Mouse (Mus musculus): ENCODE data around the gene Lrrc8b. TPM values are rescaled to one million over a fixed set of nuclear protein-coding genes. Genes with fewer than 3 reads are reported as not detected.

Gene Lrrc8b
- polyA plus RNA-seq (2012; rRNA removed): 5.8 and 6.8 TPM in 2 replicates
- polyA plus RNA-seq (2014; fragmentation: Nextera tagmentation; extraction: Ambion mirVana): 6.6 and 6.8 TPM in 2 replicates

DNA sequence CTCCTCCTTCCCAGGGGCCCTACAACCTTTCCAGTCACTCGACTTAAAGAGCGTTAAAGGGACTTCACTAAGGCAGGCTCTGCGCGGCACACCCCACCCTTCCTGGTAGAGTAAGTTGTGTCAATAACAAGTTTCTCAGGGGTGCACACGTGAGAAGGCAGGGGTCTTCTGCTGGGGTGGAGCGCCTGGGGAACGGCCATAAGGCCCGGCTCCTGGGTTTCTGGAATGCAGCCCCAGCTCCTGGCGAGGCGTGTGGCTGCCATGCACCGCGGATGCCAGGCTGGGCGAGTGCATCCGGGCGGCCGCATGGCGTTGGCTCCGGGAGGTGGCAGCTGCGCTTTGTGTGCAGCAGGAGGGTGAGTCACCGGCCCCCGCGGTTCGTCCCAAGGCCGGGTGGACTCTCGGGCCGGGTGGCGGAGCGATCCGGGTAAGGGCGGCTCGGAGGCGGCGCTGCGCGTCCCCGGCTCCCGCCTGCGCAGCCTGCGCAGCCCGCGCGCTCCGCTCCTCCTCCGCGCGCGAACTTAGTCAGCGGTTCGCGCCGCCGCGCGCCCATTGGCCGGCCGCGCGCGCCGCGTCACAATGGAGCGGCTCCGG lies at the start of gene Lrrc8b:
Gene Lrrc8b (plus strand): TSS at position 578 of the 594 bp plus-strand sequence.
- peak within 1 kb of the TSS; percentile 74 for H3K4me3 ChIP-seq (replicated peaks; ENCODE audit: low read length)

DNA sequence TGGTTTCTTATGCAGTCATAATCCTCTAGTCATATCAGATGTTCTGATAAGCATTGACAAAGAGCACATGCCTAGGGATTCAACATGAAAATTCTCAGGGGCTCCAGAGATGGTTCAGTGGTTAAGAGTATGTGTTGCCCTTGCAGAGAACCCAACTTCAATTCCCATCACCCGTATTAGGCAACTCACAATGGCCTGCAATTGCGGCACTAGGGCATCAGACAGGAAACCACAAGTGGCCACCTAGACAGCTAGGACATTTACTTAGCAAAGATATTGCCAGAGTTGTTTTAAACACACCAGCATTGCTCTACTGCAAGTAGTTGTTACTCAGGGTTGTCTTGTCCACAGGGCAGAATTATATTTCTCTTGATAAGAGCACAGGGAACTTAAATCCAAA lies 34.1 kb upstream of the Lrrc8b start:
- H3K9ac ChIP-seq (ENCODE audit: low read depth, low read length, severe bottlenecking): no peak overlapping the region
- H3K9me3 ChIP-seq (ENCODE audit: control insufficient read depth, low read length): no peaks in the 10 kb centered on the region
- ATAC-seq (ENCODE audit: low FRiP score, low read depth) (no peak), DNase-seq (ENCODE audit: low spot score) (no peak)
- no peaks in the 10 kb centered on the region for H3K4me1 ChIP-seq (ENCODE audit: control insufficient read depth, insufficient read depth, low read length)
- H3K4me2 ChIP-seq (replicated peaks; ENCODE audit: low read depth, low read length, severe bottlenecking): no peak overlapping the region
- 91% methylated on average over 2 of the region's 2 CpGs for whole genome bisulfite sequencing
- no peak for TF ChIP-seq POLR2A (IDR thresholded peaks at IDR 0.05; ENCODE audit: borderline replicate concordance, extremely low read depth, insufficient read depth, insufficient read length)
- H3K27me3 ChIP-seq (ENCODE audit: control insufficient read depth, insufficient read depth, low read length): no peaks in the 10 kb centered on the region
- H3K27ac ChIP-seq (replicated peaks; ENCODE audit: low read depth, low read length): no peak overlapping the region
- H3K36me3 ChIP-seq (ENCODE audit: control insufficient read depth, insufficient read depth, low read length): no peaks in the 10 kb centered on the region
- no peak overlapping the region for H3K4me3 ChIP-seq (replicated peaks; ENCODE audit: low read length)

More for the DNA sequence above, at the start of gene Lrrc8b:
- Histone ChIP-seq H3K9ac (ENCODE audit: low read depth, low read length, severe bottlenecking) (peak within 1 kb of the TSS; percentile 89), H3K36me3 (ENCODE audit: control insufficient read depth, insufficient read depth, low read length) (no peaks in the 10 kb centered on the region), H3K4me1 (ENCODE audit: control insufficient read depth, insufficient read depth, low read length) (0 out of 2 replicates have a peak, but pooled peaks cover 2% of the 10 kb centered on the region), H3K4me2 (replicated peaks; ENCODE audit: low read depth, low read length, severe bottlenecking) (peak within 1 kb of the TSS; percentile 100), H3K27ac (replicated peaks; ENCODE audit: low read depth, low read length) (peak within 1 kb of the TSS; percentile 65), H3K27me3 (ENCODE audit: control insufficient read depth, insufficient read depth, low read length) (no peaks in the 10 kb centered on the region), H3K9me3 (ENCODE audit: control insufficient read depth, low read length) (no peaks in the 10 kb centered on the region)
- TF ChIP-seq POLR2A (IDR thresholded peaks at IDR 0.05; ENCODE audit: borderline replicate concordance, extremely low read depth, insufficient read depth, insufficient read length): 0 out of 2 replicates have a peak, but pooled peaks have one; percentile 38
- DNase-seq (ENCODE audit: low spot score) (peak; percentile 83), ATAC-seq (ENCODE audit: low FRiP score, low read depth) (peak; percentile 95)
- WGBS: under 1% methylated on average over 36 of the region's 63 CpGs

DNA sequence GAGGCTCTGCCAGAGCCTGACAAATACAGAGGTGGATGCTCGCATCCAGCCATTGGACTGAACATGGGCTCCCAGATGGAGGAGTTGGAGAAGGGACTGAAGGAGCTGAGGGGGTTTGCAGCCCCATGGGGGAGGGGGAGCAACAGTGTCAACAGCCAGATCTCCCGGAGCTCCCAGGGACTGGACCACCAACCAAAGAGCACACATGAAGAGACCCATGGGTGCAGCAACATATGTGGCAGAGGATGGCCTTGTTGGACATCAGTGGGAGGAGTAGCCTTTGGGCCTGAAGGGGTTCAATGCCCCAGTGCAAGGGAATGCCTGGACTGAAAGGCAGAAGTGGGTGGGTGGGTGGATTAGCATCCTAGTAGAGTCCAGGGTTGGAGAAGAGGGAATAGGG lies 25.2 kb upstream of the Lrrc8b start:
- no peaks in the 10 kb centered on the region for H3K4me1 ChIP-seq (ENCODE audit: control insufficient read depth, insufficient read depth, low read length)
- DNase-seq (ENCODE audit: low spot score) (no peak), ATAC-seq (ENCODE audit: low FRiP score, low read depth) (no peak)
- H3K4me2 ChIP-seq (replicated peaks; ENCODE audit: low read depth, low read length, severe bottlenecking): no peak overlapping the region
- no peaks in the 10 kb centered on the region for H3K36me3 ChIP-seq (ENCODE audit: control insufficient read depth, insufficient read depth, low read length)
- 85% methylated on average over 2 of the region's 2 CpGs for WGBS
- H3K9ac ChIP-seq (ENCODE audit: low read depth, low read length, severe bottlenecking): no peak overlapping the region
- no peaks in the 10 kb centered on the region for H3K9me3 ChIP-seq (ENCODE audit: control insufficient read depth, low read length)
- H3K27me3 ChIP-seq (ENCODE audit: control insufficient read depth, insufficient read depth, low read length): no peaks in the 10 kb centered on the region
- H3K4me3 ChIP-seq (replicated peaks; ENCODE audit: low read length): no peak overlapping the region
- TF ChIP-seq POLR2A (IDR thresholded peaks at IDR 0.05; ENCODE audit: borderline replicate concordance, extremely low read depth, insufficient read depth, insufficient read length): no peak
- H3K27ac ChIP-seq (replicated peaks; ENCODE audit: low read depth, low read length): no peak overlapping the region

DNA sequence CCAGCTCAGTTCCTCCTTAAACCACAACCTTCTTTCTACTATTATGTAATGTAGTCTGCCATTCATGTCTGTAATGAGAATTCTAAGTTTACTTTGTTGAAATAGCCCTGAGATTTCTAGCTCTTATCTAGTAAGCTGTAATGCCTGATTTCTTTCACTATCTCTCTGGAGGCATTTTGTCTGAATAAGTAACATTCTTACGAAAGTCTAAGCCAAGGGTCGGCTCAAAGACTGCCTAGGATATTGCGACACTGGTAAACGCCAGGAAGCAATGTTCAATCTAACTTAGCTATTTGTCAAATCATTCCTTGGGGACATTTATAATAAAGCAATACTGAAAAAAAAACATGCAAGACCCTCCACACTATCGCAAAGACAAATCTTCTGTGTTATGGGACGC lies 21.8 kb upstream of the Lrrc8b start:
- Histone ChIP-seq H3K4me3 (replicated peaks; ENCODE audit: low read length) (no peak overlapping the region), H3K4me2 (replicated peaks; ENCODE audit: low read depth, low read length, severe bottlenecking) (no peak overlapping the region), H3K9ac (ENCODE audit: low read depth, low read length, severe bottlenecking) (no peak overlapping the region), H3K36me3 (ENCODE audit: control insufficient read depth, insufficient read depth, low read length) (no peaks in the 10 kb centered on the region), H3K27ac (replicated peaks; ENCODE audit: low read depth, low read length) (no peak overlapping the region), H3K4me1 (ENCODE audit: control insufficient read depth, insufficient read depth, low read length) (no peaks in the 10 kb centered on the region), H3K9me3 (ENCODE audit: control insufficient read depth, low read length) (no peaks in the 10 kb centered on the region), H3K27me3 (ENCODE audit: control insufficient read depth, insufficient read depth, low read length) (no peaks in the 10 kb centered on the region)
- no peak for DNase-seq (ENCODE audit: low spot score)
- no peak for TF ChIP-seq POLR2A (IDR thresholded peaks at IDR 0.05; ENCODE audit: borderline replicate concordance, extremely low read depth, insufficient read depth, insufficient read length)
- ATAC-seq (ENCODE audit: low FRiP score, low read depth): no peak
- WGBS: 92% methylated on average over 6 of the region's 6 CpGs

DNA sequence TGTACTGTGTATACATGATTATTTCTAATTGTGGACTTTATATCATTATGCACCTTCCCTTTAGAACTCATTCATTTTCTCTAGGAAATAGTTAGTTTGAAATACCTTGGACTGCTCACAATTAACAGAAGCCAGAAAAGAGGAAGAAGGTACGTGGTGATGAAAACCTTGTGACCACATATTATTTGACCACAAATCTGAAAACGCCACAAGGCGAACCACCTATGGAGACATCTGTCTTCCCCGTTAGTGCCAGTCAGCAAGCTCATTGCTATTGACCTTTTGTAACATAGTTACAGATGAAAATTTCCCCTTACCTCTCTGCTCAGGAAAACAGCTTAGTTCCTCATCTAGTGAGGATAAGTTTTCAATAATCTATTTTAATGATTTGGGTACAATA lies 20.4 kb upstream of the Lrrc8b start:
- Histone ChIP-seq H3K36me3 (ENCODE audit: control insufficient read depth, insufficient read depth, low read length) (no peaks in the 10 kb centered on the region), H3K27me3 (ENCODE audit: control insufficient read depth, insufficient read depth, low read length) (no peaks in the 10 kb centered on the region), H3K9ac (ENCODE audit: low read depth, low read length, severe bottlenecking) (no peak overlapping the region), H3K27ac (replicated peaks; ENCODE audit: low read depth, low read length) (no peak overlapping the region), H3K4me3 (replicated peaks; ENCODE audit: low read length) (no peak overlapping the region), H3K9me3 (ENCODE audit: control insufficient read depth, low read length) (no peaks in the 10 kb centered on the region), H3K4me2 (replicated peaks; ENCODE audit: low read depth, low read length, severe bottlenecking) (no peak overlapping the region), H3K4me1 (ENCODE audit: control insufficient read depth, insufficient read depth, low read length) (no peaks in the 10 kb centered on the region; the same call in 1 of the 2 replicates)
- no peak for TF ChIP-seq POLR2A (IDR thresholded peaks at IDR 0.05; ENCODE audit: borderline replicate concordance, extremely low read depth, insufficient read depth, insufficient read length)
- 75% methylated on average over 4 of the region's 4 CpGs for WGBS
- ATAC-seq (ENCODE audit: low FRiP score, low read depth) (no peak), DNase-seq (ENCODE audit: low spot score) (no peak)

Data from limb, embryonic 14.5 days (tissue).